Mouse (Mus musculus) right cerebral cortex, postnatal 25 days (tissue): ENCODE results near the gene Ccrl2.

ENCODE experiments used
- DNase-seq: peaks from one replicate; pipeline ENCODE4 v3.0.0; 2022

Gene Ccrl2

DNA sequence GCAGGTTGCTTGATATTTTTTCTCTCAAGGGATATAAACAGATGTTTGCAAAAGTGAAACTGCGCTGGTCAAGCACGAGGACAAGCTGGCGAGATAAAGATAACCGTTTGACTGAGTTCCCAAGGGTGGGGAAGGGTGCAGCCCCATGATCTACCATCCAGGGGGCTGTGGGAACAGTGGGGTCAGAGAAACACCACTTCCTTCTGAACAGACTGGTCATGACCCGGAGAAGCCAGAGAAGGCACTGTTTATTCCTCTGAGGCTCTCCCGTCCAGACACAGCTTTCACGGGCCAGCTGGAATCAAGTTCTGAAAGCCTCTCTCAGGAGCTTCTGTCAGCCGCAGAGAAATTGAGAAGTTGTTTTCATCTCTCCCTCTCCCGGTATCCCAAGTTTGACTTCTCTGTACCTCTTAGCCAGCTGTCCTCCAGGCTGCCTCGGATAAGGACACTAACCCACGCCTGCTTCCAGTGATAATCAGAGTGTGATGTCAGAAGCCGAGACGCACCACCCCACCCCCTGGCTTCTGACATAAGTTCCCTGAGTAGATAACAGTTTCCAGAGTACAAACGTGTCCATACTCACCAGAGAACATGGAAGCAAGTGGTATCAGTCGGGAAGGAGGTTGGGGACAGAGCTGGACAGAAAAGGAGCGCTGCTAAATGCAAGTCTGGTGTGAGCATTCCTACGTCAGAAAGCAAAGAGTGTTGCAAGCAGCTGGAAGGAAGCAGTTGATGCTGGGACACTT, at the start of gene Ccrl2:
Gene Ccrl2, minus strand, starts transcription at position 722 of the 746 bp plus-strand sequence.
- DNase-seq: no peak

GRCm38 (mm10) chr9:111103893-111104292, 46.6 kb upstream of the Ccrl2 start:
- DNase-seq: no peak

DNA sequence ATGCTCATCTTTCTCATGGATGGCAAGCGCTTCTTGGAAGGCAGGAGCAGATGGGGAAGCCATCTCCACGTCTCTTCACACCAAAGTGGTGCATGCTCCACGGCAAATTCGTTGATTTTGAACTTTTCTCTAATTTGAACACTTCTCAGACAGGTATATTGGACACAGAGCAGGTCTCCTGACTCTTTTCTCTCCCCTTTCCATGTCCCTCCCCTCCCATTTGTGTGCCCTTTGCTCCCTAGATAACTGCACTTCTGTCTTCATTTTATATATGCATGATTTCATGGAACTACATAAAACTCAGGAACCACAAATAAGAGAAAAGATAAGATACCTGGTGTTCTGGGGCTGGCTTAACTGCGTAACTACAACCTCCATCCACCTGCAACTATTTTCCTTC, 46.0 kb upstream of the Ccrl2 start:
- no peak for DNase-seq

GRCm38 (mm10) chr9:111100406-111100805, 43.1 kb upstream of the Ccrl2 start:
- no peak for DNase-seq

DNA sequence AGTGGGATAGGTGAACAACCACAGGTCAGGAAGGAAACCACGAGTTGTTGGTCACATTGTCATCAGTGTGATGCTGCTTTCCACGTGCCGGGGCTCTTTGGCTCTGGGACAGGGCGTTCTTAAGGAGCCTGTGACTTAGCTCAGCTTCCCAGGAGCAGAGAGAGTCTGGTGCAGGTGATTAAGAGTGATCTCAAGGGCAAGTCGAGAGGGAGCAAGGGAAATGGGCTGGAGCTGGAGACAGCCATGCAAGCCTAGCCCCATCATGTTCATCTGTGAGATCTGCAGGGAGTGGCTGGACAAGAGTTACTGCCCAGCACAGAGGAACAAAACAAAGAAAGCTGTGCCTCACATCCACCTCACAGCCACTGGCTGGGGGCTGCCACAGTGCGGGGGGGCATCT, 40.2 kb upstream of the Ccrl2 start:
- DNase-seq: no peak

GRCm38 (mm10) chr9:111096419-111097326, 39.4 kb upstream of the Ccrl2 start:
- DNase-seq: no peak

- DNase-seq: no peak
Observed at GRCm38 (mm10) chr9:111095710-111096109, 38.4 kb upstream of the Ccrl2 start.

- DNase-seq: no peak
Observed at GRCm38 (mm10) chr9:111094626-111095025, 37.3 kb upstream of the Ccrl2 start.

DNA sequence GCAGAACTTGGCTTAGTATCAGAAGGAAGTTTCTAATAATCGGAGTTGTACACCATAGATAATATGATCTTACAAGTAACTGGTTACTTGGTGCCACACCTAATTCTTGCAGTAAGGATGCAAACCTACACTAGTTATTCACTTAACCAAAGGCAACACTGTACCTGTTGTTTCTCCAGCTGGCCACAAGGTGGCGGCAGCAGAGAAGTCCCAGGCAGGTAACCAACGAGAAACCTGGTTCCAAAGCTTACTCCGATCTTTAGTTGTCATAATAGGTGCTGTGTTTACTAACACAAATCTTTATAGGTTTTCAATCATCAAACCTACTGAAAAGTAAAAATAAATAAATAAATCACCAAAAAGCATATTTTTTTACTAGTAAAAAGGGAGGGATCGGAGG, 35.8 kb upstream of the Ccrl2 start:
- DNase-seq: peak; percentile 40

- DNase-seq: no peak
Observed at GRCm38 (mm10) chr9:111092657-111093056, 35.3 kb upstream of the Ccrl2 start.

DNA sequence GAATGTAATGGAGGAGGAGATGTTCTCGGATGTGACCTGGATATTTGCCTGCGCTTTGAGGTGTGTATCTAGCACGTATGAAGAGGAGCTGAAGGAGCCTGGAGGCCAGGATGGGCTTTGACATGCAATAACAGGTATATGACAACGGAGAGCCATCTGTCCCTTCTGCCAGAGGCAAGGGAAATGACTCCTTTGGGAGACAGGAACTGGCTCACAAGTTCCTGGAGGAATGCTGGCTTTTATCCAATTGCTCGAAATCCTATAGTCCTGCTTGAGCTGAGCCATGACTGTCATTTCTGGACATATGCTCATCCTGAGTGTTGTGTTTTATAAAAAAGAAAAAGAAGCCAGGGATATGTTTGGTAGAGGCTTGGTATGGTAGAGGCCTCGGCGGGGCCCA, 31.6 kb upstream of the Ccrl2 start:
- DNase-seq: no peak

GRCm38 (mm10) chr9:111087960-111088359, 30.6 kb upstream of the Ccrl2 start:
- DNase-seq: no peak

- DNase-seq: no peak
Observed at GRCm38 (mm10) chr9:111086995-111087606, 29.8 kb upstream of the Ccrl2 start.

- DNase-seq: no peak
Observed at GRCm38 (mm10) chr9:111086137-111086536, 28.8 kb upstream of the Ccrl2 start.

DNA sequence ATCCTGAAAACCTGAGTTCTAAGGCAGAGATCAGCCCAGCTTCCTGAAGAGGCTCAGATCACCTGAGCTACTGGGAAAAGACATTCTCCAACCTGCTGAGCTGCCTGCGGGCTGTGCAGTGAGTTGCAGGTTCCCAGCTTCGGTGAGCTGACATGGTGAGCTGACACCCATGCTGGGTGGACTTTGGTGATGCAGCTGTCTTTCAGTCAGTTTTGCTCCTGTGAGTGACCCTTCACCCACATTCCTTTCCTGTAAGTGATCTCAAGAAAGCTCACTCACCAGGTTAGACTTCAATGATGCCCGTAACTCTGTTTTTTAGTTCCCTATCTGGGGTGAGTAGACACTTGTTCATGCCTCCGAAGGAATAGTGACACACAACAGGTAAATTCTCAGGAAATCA, 28.0 kb upstream of the Ccrl2 start:
- no peak for DNase-seq

GRCm38 (mm10) chr9:111081765-111082164, 24.4 kb upstream of the Ccrl2 start:
- no peak for DNase-seq

GRCm38 (mm10) chr9:111080801-111081200, 23.5 kb upstream of the Ccrl2 start:
- DNase-seq: no peak

- no peak for DNase-seq
Observed at GRCm38 (mm10) chr9:111077745-111078144, 20.4 kb upstream of the Ccrl2 start.

DNA sequence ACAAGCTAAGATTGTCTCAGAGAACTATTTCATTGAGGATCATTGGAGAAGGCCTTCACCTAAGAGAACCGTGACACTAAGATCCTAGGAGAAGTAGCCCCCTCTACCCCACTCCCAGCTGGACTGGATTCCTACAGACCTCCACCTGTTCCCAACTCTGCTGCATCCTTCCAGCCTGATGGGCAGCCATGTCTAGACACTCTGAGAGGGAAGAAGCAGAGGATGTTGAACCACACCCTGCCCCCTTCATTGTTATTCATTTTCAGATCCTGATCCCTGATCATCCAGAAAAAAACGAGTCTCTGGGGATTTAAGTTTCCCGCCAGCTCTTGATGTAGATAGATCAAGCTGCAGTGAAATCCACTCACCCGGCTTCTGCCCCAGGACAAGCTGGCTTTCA, 15.7 kb upstream of the Ccrl2 start:
- DNase-seq: no peak

GRCm38 (mm10) chr9:111072175-111072574, 14.9 kb upstream of the Ccrl2 start:
- peak; percentile 16 for DNase-seq

DNA sequence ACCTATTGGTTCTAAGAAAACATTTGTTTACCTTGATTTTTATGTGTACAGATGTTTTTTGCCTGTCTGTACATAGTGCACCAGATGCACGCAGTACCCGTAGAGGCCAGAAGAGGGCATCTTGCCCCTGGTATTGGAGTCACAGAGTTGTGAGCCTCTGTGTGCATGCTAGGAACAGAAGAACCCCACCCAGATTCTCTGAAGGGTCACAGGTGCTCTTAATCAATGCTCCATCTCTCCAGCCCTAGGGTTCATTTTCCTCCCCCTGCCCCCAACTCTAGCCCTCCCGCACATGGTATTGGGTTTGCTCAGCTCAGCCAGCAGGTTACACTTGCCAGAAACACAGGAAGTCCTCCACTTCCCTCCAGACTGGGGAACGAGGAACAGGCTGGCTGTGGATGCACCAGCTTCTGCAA, 13.2 kb upstream of the Ccrl2 start:
- no peak for DNase-seq

DNA sequence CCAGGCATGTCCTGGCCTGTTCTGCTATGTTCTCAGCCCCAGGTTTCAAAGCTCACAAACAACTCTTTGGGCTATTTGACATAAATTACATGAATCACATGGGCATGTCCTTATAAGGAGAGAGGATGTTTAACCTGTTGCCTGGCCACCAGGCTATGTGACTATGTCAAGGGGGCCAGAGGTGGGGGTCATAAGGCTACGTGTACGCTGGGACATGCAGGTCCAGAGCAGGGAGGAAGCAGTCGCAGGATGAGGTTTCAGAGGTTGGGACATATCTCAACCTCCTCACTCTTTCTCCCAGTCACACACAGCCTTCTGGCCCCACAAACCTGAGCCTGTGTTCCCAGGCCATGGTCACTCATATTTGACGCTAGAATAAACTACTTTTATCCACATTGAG, 9.7 kb upstream of the Ccrl2 start:
- DNase-seq: no peak

- no peak for DNase-seq
Observed at GRCm38 (mm10) chr9:111062840-111063239, 5.5 kb upstream of the Ccrl2 start.
